Comparison of ENCODE assay signal across 8 mouse cellular contexts in the genomic region with DNA sequence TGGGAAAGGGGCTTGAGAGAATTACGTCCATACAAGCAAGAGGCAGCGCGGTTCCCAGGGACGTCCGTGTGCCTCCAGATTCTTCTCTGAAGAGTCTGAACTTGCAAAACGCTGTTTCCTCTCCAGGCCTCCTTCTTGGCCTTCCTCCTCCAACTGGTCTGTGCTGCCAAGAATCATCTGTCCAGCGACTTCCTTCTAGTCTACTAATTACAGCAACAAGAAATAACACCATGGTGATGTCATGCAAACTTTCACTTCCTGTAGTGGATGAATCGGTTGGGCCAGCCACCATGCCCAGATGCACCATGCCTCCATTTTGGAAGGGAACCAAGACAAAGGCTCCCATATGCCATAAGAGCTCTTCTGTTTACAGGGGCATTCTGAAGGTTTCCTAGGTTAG.
A peak's percentile ranks its signal among the peaks of the same experiment; 100 is the strongest.
DNase-seq lines count a peak whose midpoint lies in the region; ATAC-seq and TF ChIP-seq lines count a peak whose summit lies in the region.

No protein-coding gene starts in this region.

- no peaks in the 10 kb centered on the region for H3K9me3 ChIP-seq in midbrain, postnatal 0 days (ENCODE audit: low read length)
- H3K9me3 ChIP-seq in midbrain, embryonic 11.5 days (ENCODE audit: control insufficient read depth, low read length) = no peaks in the 10 kb centered on the region
- H3K9me3 ChIP-seq in heart, embryonic 14.5 days (ENCODE audit: control insufficient read depth, low read length) = no peaks in the 10 kb centered on the region
- H3K9me3 ChIP-seq in stomach, embryonic 16.5 days (replicated peaks; ENCODE audit: control insufficient read depth, low read length) = no peaks in the 10 kb centered on the region

- H3K4me3 ChIP-seq in midbrain, postnatal 0 days (ENCODE audit: low read depth, low read length) = no peak overlapping the region
- no peak overlapping the region for H3K4me3 ChIP-seq in midbrain, embryonic 11.5 days (ENCODE audit: low read depth, low read length)
- no peak overlapping the region for H3K4me3 ChIP-seq in heart, embryonic 14.5 days (ENCODE audit: control insufficient read depth in 1 of 2, insufficient read depth in 1 of 2, low read depth in 1 of 2, low read length in 2 of 2)
- peak overlapping the region; percentile 6; the same call in 1 of the 2 replicates for H3K4me3 ChIP-seq in liver, adult 2 months (ENCODE audit: insufficient read depth, low read depth, low read length)
- H3K4me3 ChIP-seq in stomach, embryonic 16.5 days (replicated peaks; ENCODE audit: low read length) = no peak overlapping the region

- no peaks in the 10 kb centered on the region for H3K36me3 ChIP-seq in midbrain, postnatal 0 days (ENCODE audit: insufficient read depth, low read length)
- no peaks in the 10 kb centered on the region for H3K36me3 ChIP-seq in midbrain, embryonic 11.5 days (ENCODE audit: control insufficient read depth, insufficient read depth, low read length)
- peaks cover 17% of the 10 kb centered on the region; the same call in 1 of the 2 replicates for H3K36me3 ChIP-seq in heart, embryonic 14.5 days (ENCODE audit: control insufficient read depth, insufficient read depth, low read length)
- H3K36me3 ChIP-seq in liver, adult 2 months (ENCODE audit: control insufficient read depth, insufficient read depth, low read length) = no peaks in the 10 kb centered on the region
- no peaks in the 10 kb centered on the region for H3K36me3 ChIP-seq in stomach, embryonic 16.5 days (ENCODE audit: control insufficient read depth, insufficient read depth, low read length)

- no peak overlapping the region for H3K9ac ChIP-seq in midbrain, postnatal 0 days (replicated peaks; ENCODE audit: low read length, poor library complexity, severe bottlenecking)
- no peak overlapping the region for H3K9ac ChIP-seq in midbrain, embryonic 11.5 days (ENCODE audit: low read length)
- H3K9ac ChIP-seq in heart, embryonic 14.5 days (ENCODE audit: low read length) = no peak overlapping the region
- peak overlapping the region; percentile 36 for H3K9ac ChIP-seq in liver, adult 2 months (ENCODE audit: low read depth, low read length)
- H3K9ac ChIP-seq in stomach, embryonic 16.5 days (ENCODE audit: low read length) = no peak overlapping the region

- H3K4me1 ChIP-seq in midbrain, postnatal 0 days (ENCODE audit: insufficient read depth, low read length) = no peaks in the 10 kb centered on the region
- H3K4me1 ChIP-seq in midbrain, embryonic 11.5 days (ENCODE audit: control insufficient read depth, insufficient read depth, low read length) = peaks cover 5% of the 10 kb centered on the region
- H3K4me1 ChIP-seq in heart, embryonic 14.5 days (ENCODE audit: control insufficient read depth in 2 of 2, insufficient read depth in 2 of 2, low read length in 2 of 2) = peaks cover 24 to 51% of the 10 kb centered on the region in 2 experiments
- H3K4me1 ChIP-seq in liver, adult 2 months (ENCODE audit: control insufficient read depth, insufficient read depth, low read length) = peaks cover 7% of the 10 kb centered on the region
- peaks cover 26% of the 10 kb centered on the region for H3K4me1 ChIP-seq in stomach, embryonic 16.5 days (ENCODE audit: control insufficient read depth, insufficient read depth, low read length)

- TF ChIP-seq CTCF in midbrain, postnatal 0 days (IDR thresholded peaks at IDR 0.05) = no peak
- TF ChIP-seq CTCF in liver, adult 2 months (IDR thresholded peaks at IDR 0.05; ENCODE audit: low read depth, low read length) = no peak

- no peaks in the 10 kb centered on the region for H3K27me3 ChIP-seq in midbrain, postnatal 0 days (ENCODE audit: insufficient read depth, low read length)
- no peaks in the 10 kb centered on the region for H3K27me3 ChIP-seq in midbrain, embryonic 11.5 days (ENCODE audit: control insufficient read depth, insufficient read depth, low read length)
- no peaks in the 10 kb centered on the region for H3K27me3 ChIP-seq in heart, embryonic 14.5 days (ENCODE audit: control insufficient read depth, insufficient read depth, low read length)
- no peaks in the 10 kb centered on the region for H3K27me3 ChIP-seq in liver, adult 2 months (ENCODE audit: control insufficient read depth, insufficient read depth, low read length)
- H3K27me3 ChIP-seq in stomach, embryonic 16.5 days (ENCODE audit: control insufficient read depth, insufficient read depth, low read length) = no peaks in the 10 kb centered on the region

- ATAC-seq in midbrain, postnatal 0 days (ENCODE audit: low FRiP score) = no peak
- ATAC-seq in midbrain, embryonic 11.5 days (ENCODE audit: low FRiP score) = no peak
- ATAC-seq in heart, embryonic 14.5 days (ENCODE audit: insufficient number of reproducible peaks, insufficient read depth, low FRiP score, low read depth) = peak; percentile 46; the same call in 1 of the 2 replicates
- ATAC-seq in stomach, embryonic 16.5 days (ENCODE audit: insufficient read depth, low FRiP score) = peak; percentile 66; the same call in 1 of the 2 replicates
- ATAC-seq in frontal cortex, adult (ENCODE audit: low TSS enrichment) = no peak

- H3K4me2 ChIP-seq in midbrain, postnatal 0 days (ENCODE audit: low read depth, low read length, poor library complexity, severe bottlenecking) = no peak overlapping the region
- no peak overlapping the region for H3K4me2 ChIP-seq in midbrain, embryonic 11.5 days
- H3K4me2 ChIP-seq in heart, embryonic 14.5 days (ENCODE audit: low read length) = no peak overlapping the region
- no peak overlapping the region for H3K4me2 ChIP-seq in stomach, embryonic 16.5 days (ENCODE audit: low read depth, low read length)

- 86% methylated on average over 8 of the region's 8 CpGs for WGBS in midbrain, postnatal 0 days
- 93% methylated on average over 8 of the region's 8 CpGs for WGBS in midbrain, embryonic 11.5 days
- WGBS in heart, embryonic 14.5 days = 56% methylated on average over 8 of the region's 8 CpGs
- 65% methylated on average over 8 of the region's 8 CpGs for WGBS in liver, adult 2 months
- WGBS in stomach, embryonic 16.5 days = 58% methylated on average over 8 of the region's 8 CpGs

- no peak overlapping the region for H3K27ac ChIP-seq in midbrain, postnatal 0 days (ENCODE audit: low read depth, low read length)
- H3K27ac ChIP-seq in midbrain, embryonic 11.5 days (ENCODE audit: low read depth, low read length) = no peak overlapping the region
- peak overlapping the region; percentile 31 to 70; a peak in 3 of 4 replicates for H3K27ac ChIP-seq in heart, embryonic 14.5 days (replicated peaks in 1 of 2; ENCODE audit: control insufficient read depth in 1 of 2, insufficient read depth in 1 of 2, low read depth in 2 of 2, low read length in 2 of 2)
- H3K27ac ChIP-seq in liver, adult 2 months (replicated peaks; ENCODE audit: insufficient read depth, low read depth, low read length) = peak overlapping the region; percentile 67
- H3K27ac ChIP-seq in stomach, embryonic 16.5 days (ENCODE audit: low read length) = peak overlapping the region; percentile 65

- no peaks in the 10 kb centered on the region for H3K79me2 ChIP-seq in liver, adult 2 months (ENCODE audit: control insufficient read depth, insufficient read depth, low read length)

- DNase-seq in midbrain, postnatal 0 days (ENCODE audit: low spot score) = peak; percentile 40
- no peak for DNase-seq in midbrain, embryonic 11.5 days (ENCODE audit: low spot score, missing footprints)
- DNase-seq in liver, adult 2 months (ENCODE audit: extremely low read depth, low read depth, low spot score) = peak; percentile 62
- no peak for DNase-seq in embryo, embryonic 10 days (ENCODE audit: low spot score)
- no peak for DNase-seq in cerebellum, adult 9-11 months

- TF ChIP-seq POLR2A in liver, adult 2 months (IDR thresholded peaks at IDR 0.05; ENCODE audit: extremely low read depth, insufficient read depth, low read length) = no peak

Comparison
In these comparisons a context has a peak if more than half of its experiments do, and no peak if none do; other contexts are left out.
1. DNase-seq: peak in midbrain, postnatal 0 days (single experiment) and liver, adult 2 months (single experiment); none in midbrain, embryonic 11.5 days (single experiment), embryo, embryonic 10 days (single experiment) and cerebellum, adult 9-11 months (single experiment).
2. ATAC-seq: peak in heart, embryonic 14.5 days (single experiment) and stomach, embryonic 16.5 days (single experiment); none in midbrain, postnatal 0 days (single experiment), midbrain, embryonic 11.5 days (single experiment) and frontal cortex, adult (single experiment).
3. H3K27ac ChIP-seq: peak in heart, embryonic 14.5 days (2 of 2), liver, adult 2 months (single experiment) and stomach, embryonic 16.5 days (single experiment); none in midbrain, postnatal 0 days (single experiment) and midbrain, embryonic 11.5 days (single experiment).